Mouse (Mus musculus): ENCODE measurements around the gene Glt1d1. TPM values are rescaled to one million over a fixed set of nuclear protein-coding genes. Genes with fewer than 3 reads are reported as not detected.

Glt1d1 gene
- polyA plus RNA-seq, 1 experiment from 2014 or later: not detected

DNA sequence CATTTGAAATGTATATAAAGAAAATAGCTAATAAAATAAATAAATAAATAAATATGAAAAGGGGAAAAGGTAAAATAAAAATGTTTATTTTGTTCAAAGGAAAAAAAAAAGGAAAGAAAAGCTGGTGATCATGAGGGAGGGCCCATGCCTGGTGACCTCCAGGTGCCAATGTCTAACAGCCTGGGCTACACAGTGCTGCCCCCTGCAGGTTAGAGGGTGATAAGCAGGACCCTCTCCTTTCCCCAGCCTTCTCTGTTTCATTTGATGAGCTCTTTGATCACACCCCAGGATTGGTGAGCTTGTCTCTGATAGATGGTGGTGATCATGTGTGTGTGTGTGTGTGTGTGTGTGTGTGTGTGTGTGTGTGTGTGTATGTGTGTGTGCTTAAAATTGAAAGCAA, 17.0 kb downstream of the Glt1d1 start:
- Histone ChIP-seq H3K4me1 (replicated peaks) (no peaks in the 10 kb centered on the region), H3K27me3 (replicated peaks) (no peaks in the 10 kb centered on the region), H3K9me3 (replicated peaks) (0 out of 2 replicates have a peak, but pooled peaks cover 20% of the 10 kb centered on the region), H3K4me2 (no peak overlapping the region), H3K36me3 (no peaks in the 10 kb centered on the region), H3K4me3 (no peak overlapping the region), H3K27ac (ENCODE audit: poor library complexity, severe bottlenecking) (no peak overlapping the region), H3K9ac (no peak overlapping the region)
- no peak for ATAC-seq (ENCODE audit: insufficient number of reproducible peaks, low FRiP score)

GRCm38 (mm10) chr5:127658257-127658656, 26.2 kb downstream of the Glt1d1 start:
- Histone ChIP-seq H3K9ac (no peak overlapping the region), H3K27me3 (replicated peaks) (no peaks in the 10 kb centered on the region), H3K27ac (ENCODE audit: poor library complexity, severe bottlenecking) (no peak overlapping the region), H3K4me1 (replicated peaks) (no peaks in the 10 kb centered on the region), H3K4me2 (no peak overlapping the region), H3K4me3 (no peak overlapping the region), H3K9me3 (replicated peaks) (peaks cover 11% of the 10 kb centered on the region; the same call in 1 of the 2 replicates), H3K36me3 (no peaks in the 10 kb centered on the region)
- ATAC-seq (ENCODE audit: insufficient number of reproducible peaks, low FRiP score): no peak
- WGBS: 67% methylated on average over 2 of the region's 2 CpGs

- Histone ChIP-seq H3K27ac (ENCODE audit: poor library complexity, severe bottlenecking) (no peak overlapping the region), H3K4me2 (no peak overlapping the region), H3K4me1 (replicated peaks) (no peaks in the 10 kb centered on the region), H3K36me3 (no peaks in the 10 kb centered on the region), H3K9me3 (replicated peaks) (peaks cover 7% of the 10 kb centered on the region; the same call in 1 of the 2 replicates), H3K27me3 (replicated peaks) (no peaks in the 10 kb centered on the region), H3K4me3 (no peak overlapping the region), H3K9ac (no peak overlapping the region)
- WGBS: 77% methylated on average over 3 of the region's 3 CpGs
- no peak for ATAC-seq (ENCODE audit: insufficient number of reproducible peaks, low FRiP score)
Observed at GRCm38 (mm10) chr5:127659312-127659711, 27.2 kb downstream of the Glt1d1 start.

DNA sequence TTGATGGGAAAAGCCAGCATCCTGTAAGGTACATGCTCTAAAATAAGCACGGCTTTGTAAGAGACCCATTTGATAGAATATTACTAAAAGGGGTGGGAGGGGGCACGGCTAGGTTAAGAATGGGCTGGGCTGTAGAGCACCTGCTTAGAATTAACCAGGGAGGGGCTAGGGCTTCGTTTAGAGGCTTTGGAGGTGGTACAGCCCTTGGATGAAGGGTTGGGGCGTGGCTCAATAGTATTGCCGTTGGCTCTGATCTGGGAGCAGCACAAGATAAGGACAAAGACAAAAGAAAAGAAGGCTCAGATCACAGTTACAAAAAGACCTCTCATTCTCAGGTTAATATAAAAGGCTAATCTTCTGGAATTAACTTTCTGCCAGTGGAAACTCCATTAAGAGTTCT, 28.2 kb downstream of the Glt1d1 start:
- 76% methylated on average over 5 of the region's 5 CpGs for WGBS
- Histone ChIP-seq H3K4me2 (no peak overlapping the region), H3K36me3 (no peaks in the 10 kb centered on the region), H3K4me3 (no peak overlapping the region), H3K27ac (ENCODE audit: poor library complexity, severe bottlenecking) (no peak overlapping the region), H3K9ac (no peak overlapping the region), H3K27me3 (replicated peaks) (no peaks in the 10 kb centered on the region), H3K9me3 (replicated peaks) (peaks cover 7% of the 10 kb centered on the region; the same call in 1 of the 2 replicates), H3K4me1 (replicated peaks) (no peaks in the 10 kb centered on the region)
- no peak for ATAC-seq (ENCODE audit: insufficient number of reproducible peaks, low FRiP score)

DNA sequence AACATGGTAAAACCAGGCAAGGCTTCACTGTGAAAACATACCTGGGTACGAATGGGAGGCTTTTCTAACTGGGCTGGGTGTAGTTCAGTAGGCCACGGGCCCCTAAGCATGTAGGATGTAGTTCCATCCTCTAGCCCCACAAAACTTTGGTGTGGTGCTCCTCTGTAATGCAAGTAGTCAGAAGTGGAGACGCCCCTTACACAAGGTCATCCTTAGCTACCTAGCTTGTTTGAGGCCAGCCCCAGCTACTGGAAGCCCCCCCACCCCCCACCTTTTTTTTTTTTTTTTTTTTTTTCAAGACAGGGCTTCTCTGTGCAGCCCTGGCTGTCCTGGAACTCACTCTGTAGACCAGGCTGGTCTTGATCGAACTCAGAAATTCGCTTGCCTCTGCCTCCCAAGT, 28.9 kb downstream of the Glt1d1 start:
- Histone ChIP-seq H3K36me3 (no peaks in the 10 kb centered on the region), H3K27me3 (replicated peaks) (no peaks in the 10 kb centered on the region), H3K4me3 (no peak overlapping the region), H3K27ac (ENCODE audit: poor library complexity, severe bottlenecking) (no peak overlapping the region), H3K4me1 (replicated peaks) (no peaks in the 10 kb centered on the region), H3K4me2 (no peak overlapping the region), H3K9me3 (replicated peaks) (peaks cover 7% of the 10 kb centered on the region; the same call in 1 of the 2 replicates), H3K9ac (no peak overlapping the region)
- 81% methylated on average over 5 of the region's 5 CpGs for WGBS
- ATAC-seq (ENCODE audit: insufficient number of reproducible peaks, low FRiP score): no peak

- Histone ChIP-seq H3K4me1 (replicated peaks) (no peaks in the 10 kb centered on the region), H3K4me2 (no peak overlapping the region), H3K4me3 (no peak overlapping the region), H3K36me3 (no peaks in the 10 kb centered on the region), H3K27me3 (replicated peaks) (no peaks in the 10 kb centered on the region), H3K9ac (no peak overlapping the region), H3K9me3 (replicated peaks) (peaks cover 5% of the 10 kb centered on the region), H3K27ac (ENCODE audit: poor library complexity, severe bottlenecking) (no peak overlapping the region)
- 83% methylated on average over 8 of the region's 8 CpGs for WGBS
- ATAC-seq (ENCODE audit: insufficient number of reproducible peaks, low FRiP score): no peak
Observed at GRCm38 (mm10) chr5:127673913-127674312, 41.9 kb downstream of the Glt1d1 start.

- Histone ChIP-seq H3K4me2 (no peak overlapping the region), H3K27ac (ENCODE audit: poor library complexity, severe bottlenecking) (no peak overlapping the region), H3K4me1 (replicated peaks) (no peaks in the 10 kb centered on the region), H3K9me3 (replicated peaks) (peaks cover 5% of the 10 kb centered on the region), H3K9ac (no peak overlapping the region), H3K27me3 (replicated peaks) (no peaks in the 10 kb centered on the region), H3K4me3 (no peak overlapping the region), H3K36me3 (no peaks in the 10 kb centered on the region)
- 90% methylated on average over 2 of the region's 2 CpGs for WGBS
- no peak for ATAC-seq (ENCODE audit: insufficient number of reproducible peaks, low FRiP score)
Observed at GRCm38 (mm10) chr5:127677561-127677960, 45.5 kb downstream of the Glt1d1 start.

- H3K4me2 ChIP-seq: no peak overlapping the region
- no peaks in the 10 kb centered on the region for H3K36me3 ChIP-seq
- no peak for ATAC-seq (ENCODE audit: insufficient number of reproducible peaks, low FRiP score)
- 91% methylated on average over 5 of the region's 5 CpGs for WGBS
- H3K4me3 ChIP-seq: no peak overlapping the region
- no peaks in the 10 kb centered on the region for H3K27me3 ChIP-seq (replicated peaks)
- no peak overlapping the region for H3K27ac ChIP-seq (ENCODE audit: poor library complexity, severe bottlenecking)
- no peak overlapping the region for H3K9ac ChIP-seq
- H3K9me3 ChIP-seq (replicated peaks): peaks cover 5% of the 10 kb centered on the region
- H3K4me1 ChIP-seq (replicated peaks): no peaks in the 10 kb centered on the region
Observed at GRCm38 (mm10) chr5:127678501-127678900, 46.4 kb downstream of the Glt1d1 start.

GRCm38 (mm10) chr5:127688568-127689170, 56.6 kb downstream of the Glt1d1 start:
- H3K9me3 ChIP-seq (replicated peaks): 0 out of 2 replicates have a peak, but pooled peaks cover 4% of the 10 kb centered on the region
- no peak overlapping the region for H3K4me3 ChIP-seq
- H3K4me1 ChIP-seq (replicated peaks): no peaks in the 10 kb centered on the region
- no peak overlapping the region for H3K27ac ChIP-seq (ENCODE audit: poor library complexity, severe bottlenecking)
- H3K27me3 ChIP-seq (replicated peaks): no peaks in the 10 kb centered on the region
- no peak overlapping the region for H3K4me2 ChIP-seq
- no peak for ATAC-seq (ENCODE audit: insufficient number of reproducible peaks, low FRiP score)
- no peaks in the 10 kb centered on the region for H3K36me3 ChIP-seq
- WGBS: 76% methylated on average over 9 of the region's 9 CpGs
- H3K9ac ChIP-seq: no peak overlapping the region

GRCm38 (mm10) chr5:127691085-127691484, 59.0 kb downstream of the Glt1d1 start:
- H3K36me3 ChIP-seq: no peaks in the 10 kb centered on the region
- H3K9me3 ChIP-seq (replicated peaks): 0 out of 2 replicates have a peak, but pooled peaks cover 4% of the 10 kb centered on the region
- no peaks in the 10 kb centered on the region for H3K27me3 ChIP-seq (replicated peaks)
- WGBS: 81% methylated on average over 10 of the region's 10 CpGs
- H3K4me1 ChIP-seq (replicated peaks): no peaks in the 10 kb centered on the region
- H3K4me3 ChIP-seq: no peak overlapping the region
- ATAC-seq (ENCODE audit: insufficient number of reproducible peaks, low FRiP score): no peak
- H3K4me2 ChIP-seq: no peak overlapping the region
- H3K27ac ChIP-seq (ENCODE audit: poor library complexity, severe bottlenecking): no peak overlapping the region
- H3K9ac ChIP-seq: no peak overlapping the region

DNA sequence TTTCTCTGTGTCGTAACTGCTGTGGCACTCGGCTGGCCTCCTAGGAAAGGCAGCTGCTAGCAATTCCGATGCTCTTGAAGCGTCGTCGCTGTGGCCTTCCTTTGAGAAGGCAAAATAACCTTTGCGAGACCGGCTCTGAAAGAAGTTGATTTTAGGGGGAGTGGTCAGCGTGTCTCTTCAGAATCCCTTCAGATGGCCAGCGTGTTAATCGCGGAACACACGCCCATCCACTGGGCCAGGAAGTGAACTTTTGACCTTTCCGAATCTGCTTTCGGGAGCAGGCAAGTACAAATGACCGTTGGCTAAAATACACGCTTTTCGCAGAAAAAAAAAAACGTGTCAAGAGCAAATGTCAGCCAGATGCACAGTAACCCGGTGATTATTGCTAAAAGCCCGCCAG, 59.5 kb downstream of the Glt1d1 start:
- Histone ChIP-seq H3K4me2 (no peak overlapping the region), H3K36me3 (no peaks in the 10 kb centered on the region), H3K9me3 (replicated peaks) (0 out of 2 replicates have a peak, but pooled peaks cover 4% of the 10 kb centered on the region), H3K27ac (ENCODE audit: poor library complexity, severe bottlenecking) (no peak overlapping the region), H3K27me3 (replicated peaks) (no peaks in the 10 kb centered on the region), H3K9ac (no peak overlapping the region), H3K4me1 (replicated peaks) (no peaks in the 10 kb centered on the region), H3K4me3 (no peak overlapping the region)
- ATAC-seq (ENCODE audit: insufficient number of reproducible peaks, low FRiP score): no peak
- WGBS: 72% methylated on average over 21 of the region's 21 CpGs

- Histone ChIP-seq H3K4me2 (no peak overlapping the region), H3K9me3 (replicated peaks) (0 out of 2 replicates have a peak, but pooled peaks cover 3% of the 10 kb centered on the region), H3K27me3 (replicated peaks) (no peaks in the 10 kb centered on the region), H3K4me1 (replicated peaks) (no peaks in the 10 kb centered on the region), H3K36me3 (no peaks in the 10 kb centered on the region), H3K27ac (ENCODE audit: poor library complexity, severe bottlenecking) (no peak overlapping the region), H3K9ac (no peak overlapping the region), H3K4me3 (no peak overlapping the region)
- WGBS: 61% methylated on average over 4 of the region's 4 CpGs
- no peak for ATAC-seq (ENCODE audit: insufficient number of reproducible peaks, low FRiP score)
Observed at GRCm38 (mm10) chr5:127695898-127696297, 63.8 kb downstream of the Glt1d1 start.

Measured in heart, embryonic 12.5 days (tissue).